Mouse (Mus musculus): ENCODE data around the gene Mfsd4b3. TPM values are rescaled to one million over a fixed set of nuclear protein-coding genes. Genes with fewer than 3 reads are reported as not detected.

The Mfsd4b3 gene
- total and polyA plus RNA-seq, 3 experiments: not detected

GRCm38 (mm10) chr10:39967512-39967911 is 7.6 kb upstream of the Mfsd4b3 start:
- TF ChIP-seq KAT2A (IDR thresholded peaks at IDR 0.05; ENCODE audit: insufficient replicate concordance, low read length) (no peak), PAX5 (IDR thresholded peaks at IDR 0.05; ENCODE audit: low read length) (no peak), ZMIZ1 (IDR thresholded peaks at IDR 0.05; ENCODE audit: low read depth, low read length) (no peak), MAZ (IDR thresholded peaks at IDR 0.05; ENCODE audit: low read depth, low read length) (no peak), HCFC1 (IDR thresholded peaks at IDR 0.05; ENCODE audit: low read depth, low read length) (no peak), E2F4 (IDR thresholded peaks at IDR 0.05; ENCODE audit: insufficient replicate concordance, low read depth, low read length) (no peak), NELFE (IDR thresholded peaks at IDR 0.05; ENCODE audit: low read depth, low read length) (no peak), USF1 (IDR thresholded peaks at IDR 0.05; ENCODE audit: low read depth, low read length) (no peak), SMC3 (IDR thresholded peaks at IDR 0.05; ENCODE audit: low read depth, low read length) (no peak), MYC (IDR thresholded peaks at IDR 0.05; ENCODE audit: low read depth, low read length) (no peak), MAX (IDR thresholded peaks at IDR 0.05; ENCODE audit: low read length) (no peak), IRF4 (IDR thresholded peaks at IDR 0.05; ENCODE audit: low read depth, low read length) (no peak), ZNF384 (IDR thresholded peaks at IDR 0.05; ENCODE audit: low read depth, low read length) (no peak), JUN (IDR thresholded peaks at IDR 0.05; ENCODE audit: insufficient read depth, low read depth, low read length) (no peak)
- Histone ChIP-seq H3K27me3 (replicated peaks) (no peaks in the 10 kb centered on the region), H3K27ac (ENCODE audit: insufficient read depth, low read depth) (no peak overlapping the region), H3K4me2 (ENCODE audit: insufficient read depth, low read depth, poor library complexity, severe bottlenecking) (no peak overlapping the region), H3K9me3 (replicated peaks; ENCODE audit: low read length) (peaks cover 2% of the 10 kb centered on the region), H3K36me3 (replicated peaks in 1 of 2; ENCODE audit: control insufficient read depth in 1 of 2, insufficient read depth in 1 of 2, low read length in 1 of 2) (no peaks in the 10 kb centered on the region), H3K9ac (ENCODE audit: insufficient read depth, low read depth) (no peak overlapping the region), H3K4me3 (replicated peaks in 1 of 3; ENCODE audit: low read depth in 2 of 3, low read length in 2 of 3, poor library complexity in 1 of 3) (no peak overlapping the region), H3K4me1 (ENCODE audit: control insufficient read depth in 1 of 2, insufficient read depth in 2 of 2) (no peaks in the 10 kb centered on the region), H3K79me2 (replicated peaks; ENCODE audit: control insufficient read depth, extremely low read depth, insufficient read depth, poor library complexity, severe bottlenecking) (no peaks in the 10 kb centered on the region)
- DNase-seq (ENCODE audit: extremely low read depth): no peak
- dilution Hi-C loops (cut with MboI; ENCODE audit: extremely low pct_ligation_motif_present, extremely low pct_unique_long_range_greater_than_20kb, low sequenced_read_pairs) (no loop called here), in situ Hi-C loops (cut with MboI; ENCODE audit: low pct_ligation_motif_present, low pct_unique_long_range_greater_than_20kb, low sequenced_read_pairs) (no loop called here)

- Histone ChIP-seq H3K4me3 (replicated peaks in 1 of 3; ENCODE audit: low read depth in 2 of 3, low read length in 2 of 3, poor library complexity in 1 of 3) (no peak overlapping the region), H3K79me2 (replicated peaks; ENCODE audit: control insufficient read depth, extremely low read depth, insufficient read depth, poor library complexity, severe bottlenecking) (no peaks in the 10 kb centered on the region), H3K36me3 (replicated peaks in 1 of 2; ENCODE audit: control insufficient read depth in 1 of 2, insufficient read depth in 1 of 2, low read length in 1 of 2) (no peaks in the 10 kb centered on the region), H3K9ac (ENCODE audit: insufficient read depth, low read depth) (no peak overlapping the region), H3K4me1 (ENCODE audit: control insufficient read depth in 1 of 2, insufficient read depth in 2 of 2) (peaks cover 0 to 3% of the 10 kb centered on the region in 2 experiments; a peak in 1 of 4 replicates), H3K27me3 (replicated peaks) (no peaks in the 10 kb centered on the region), H3K4me2 (ENCODE audit: insufficient read depth, low read depth, poor library complexity, severe bottlenecking) (no peak overlapping the region), H3K27ac (ENCODE audit: insufficient read depth, low read depth) (no peak overlapping the region), H3K9me3 (replicated peaks; ENCODE audit: low read length) (no peaks in the 10 kb centered on the region)
- TF ChIP-seq ZNF384 (IDR thresholded peaks at IDR 0.05; ENCODE audit: low read depth, low read length) (no peak), GABPA (IDR thresholded peaks at IDR 0.05; ENCODE audit: insufficient replicate concordance, low read depth, low read length) (no peak), POLR2A (IDR thresholded peaks at IDR 0.05; ENCODE audit: low read depth, low read length) (no peak), KAT2A (IDR thresholded peaks at IDR 0.05; ENCODE audit: insufficient replicate concordance, low read length) (no peak), MAZ (IDR thresholded peaks at IDR 0.05; ENCODE audit: low read depth, low read length) (no peak), USF1 (IDR thresholded peaks at IDR 0.05; ENCODE audit: low read depth, low read length) (no peak), NELFE (IDR thresholded peaks at IDR 0.05; ENCODE audit: low read depth, low read length) (no peak), MEF2A (IDR thresholded peaks at IDR 0.05; ENCODE audit: borderline replicate concordance, low read depth, low read length) (no peak)
- DNase-seq (ENCODE audit: extremely low read depth): no peak
- in situ Hi-C loops (cut with MboI; ENCODE audit: low pct_ligation_motif_present, low pct_unique_long_range_greater_than_20kb, low sequenced_read_pairs) (no loop called here), dilution Hi-C loops (cut with MboI; ENCODE audit: extremely low pct_ligation_motif_present, extremely low pct_unique_long_range_greater_than_20kb, low sequenced_read_pairs) (no loop called here)
These were observed 2.0 kb upstream of the Mfsd4b3 start for GRCm38 (mm10) chr10:39961906-39962305.

All from CH12.LX (cell line).